In the genomic region with DNA sequence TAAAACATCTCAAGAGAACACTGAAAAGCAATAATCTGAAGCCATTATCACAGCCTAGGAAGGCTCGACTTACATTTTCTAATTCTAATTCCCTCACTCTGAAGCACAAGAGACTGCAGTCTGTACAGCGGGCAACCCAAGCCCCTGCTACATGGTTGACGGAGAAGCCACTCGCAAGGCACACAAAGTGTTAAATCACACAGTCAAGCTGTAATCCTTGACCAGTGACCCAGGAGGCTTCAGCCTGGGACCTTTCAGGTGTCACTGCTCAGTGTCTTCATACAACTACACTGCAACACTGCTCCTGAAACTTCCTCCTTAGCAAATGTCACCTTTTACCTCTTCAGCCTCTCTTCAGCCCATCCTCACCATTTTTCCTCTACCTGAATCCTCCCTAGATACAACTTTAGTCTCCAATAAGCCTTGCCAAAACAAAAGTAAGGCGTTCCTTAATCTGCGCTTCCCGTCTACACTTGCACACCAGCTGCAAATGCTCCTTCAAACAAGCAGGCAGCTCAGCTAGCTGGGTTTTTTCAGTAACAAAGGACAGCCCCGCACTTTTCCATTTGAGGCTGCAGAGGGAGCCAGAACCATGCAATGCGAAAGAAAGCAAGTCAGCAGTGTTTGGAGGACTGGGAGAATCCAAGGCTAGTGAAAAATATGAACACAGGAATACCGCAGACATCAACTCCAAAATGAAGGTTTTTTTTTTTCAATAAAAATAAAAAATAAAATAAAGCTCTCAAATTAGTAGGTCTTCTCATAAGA, we compare ENCODE assay signal across 8 mouse cellular contexts.
DNase-seq lines count a peak whose midpoint lies in the region; ATAC-seq lines count a peak whose summit lies in the region.

No protein-coding gene starts in this region.

- no peaks in the 10 kb centered on the region for H3K27me3 ChIP-seq in hindbrain, embryonic 10.5 days (ENCODE audit: insufficient read depth, poor library complexity, severe bottlenecking)
- H3K27me3 ChIP-seq in lung, embryonic 15.5 days = no peaks in the 10 kb centered on the region

- H3K4me1 ChIP-seq in hindbrain, embryonic 10.5 days (replicated peaks) = peaks cover 37% of the 10 kb centered on the region
- peaks cover 24% of the 10 kb centered on the region for H3K4me1 ChIP-seq in lung, embryonic 15.5 days

- H3K9ac ChIP-seq in lung, embryonic 15.5 days = no peak overlapping the region

- peak; percentile 31 for DNase-seq in R1 (ENCODE audit: low read depth, low spot score)
- DNase-seq in cerebellum, adult 9-11 months = peak; percentile 65
- peak; percentile 63 to 85 for DNase-seq in frontal cortex, adult 2 months (ENCODE audit: extremely low spot score in 1 of 2, low spot score in 1 of 2)
- peak; percentile 66 for DNase-seq in hindbrain, embryonic 10.5 days (ENCODE audit: low spot score)
- DNase-seq in layer of hippocampus, adult 8-10 months (ENCODE audit: low spot score in 2 of 2) = peak; percentile 67 to 74
- DNase-seq in retina, embryonic 14.5 days (ENCODE audit: low spot score) = peak; percentile 81

- H3K27ac ChIP-seq in hindbrain, embryonic 10.5 days = peak overlapping the region; percentile 40; the same call in 1 of the 2 replicates
- H3K27ac ChIP-seq in lung, embryonic 15.5 days = no peak overlapping the region

- 46% methylated on average over 10 of the region's 10 CpGs for WGBS in hindbrain, embryonic 10.5 days
- 36% methylated on average over 10 of the region's 10 CpGs for WGBS in lung, embryonic 15.5 days

- H3K9me3 ChIP-seq in hindbrain, embryonic 10.5 days = no peaks in the 10 kb centered on the region
- no peaks in the 10 kb centered on the region for H3K9me3 ChIP-seq in lung, embryonic 15.5 days

- H3K4me3 ChIP-seq in hindbrain, embryonic 10.5 days = no peak overlapping the region
- H3K4me3 ChIP-seq in lung, embryonic 15.5 days = no peak overlapping the region

- ATAC-seq in lung, embryonic 15.5 days (ENCODE audit: borderline replicate concordance, extremely low read depth, low FRiP score, low TSS enrichment) = peak; percentile 55; the same call in 1 of the 2 replicates
- ATAC-seq in inflammation-experienced regulatory T-cells, adult 6 months = no peak

- no peak overlapping the region for H3K4me2 ChIP-seq in lung, embryonic 15.5 days

- no peaks in the 10 kb centered on the region for H3K36me3 ChIP-seq in hindbrain, embryonic 10.5 days
- no peaks in the 10 kb centered on the region for H3K36me3 ChIP-seq in lung, embryonic 15.5 days

Comparison
In these comparisons a context has a peak if more than half of its experiments do, and no peak if none do; other contexts are left out.
1. DNase-seq: peak in every context shown above with its lines; median percentile 81 in retina, embryonic 14.5 days; 74 in frontal cortex, adult 2 months; 70 in layer of hippocampus, adult 8-10 months; 66 in hindbrain, embryonic 10.5 days; 65 in cerebellum, adult 9-11 months; 31 in R1.